ENCODE assay signal across 12 mouse cellular contexts in genomic region chr17:32522386-32522785, GRCm38 (mm10). TPM values are rescaled to one million over a fixed set of nuclear protein-coding genes. Genes with fewer than 3 reads are reported as not detected.
"Had no signal": no experiment of that assay in that cellular context is flagged by ENCODE, and none has a peak within 500 bp of the region (broad histone marks: within the 10 kb centered on the region; RNA-seq: fewer than 3 reads in every experiment).

No protein-coding gene starts in this region.

- H3K4me1 ChIP-seq: kidney, embryonic 15.5 days had no signal

- ATAC-seq: lung, postnatal 0 days had no signal

- DNase-seq: kidney, adult 2 months; kidney, postnatal 10 days; kidney, postnatal 36 days; layer of hippocampus, postnatal 36 days; liver, embryonic 13.5 days; lung, embryonic 14.5 days; midbrain, embryonic 14.5 days; thymus, postnatal 25 days had no signal

- H3K4me3 ChIP-seq: kidney, embryonic 15.5 days; left cerebral cortex, adult 2 months; liver, embryonic 13.5 days had no signal

RNA-seq across cellular contexts. Expression of gene Cyp4f17, which starts 16.5 kb away (rescaled TPM):
- total RNA-seq: megakaryocyte-erythroid progenitor cell, adult 5-6 weeks had no signal
